Mouse (Mus musculus) bone marrow macrophage, adult 2 months (primary cell): ENCODE results near the gene Arhgap35.

Experiments
- CTCF ChIP-seq: IDR thresholded peaks from 2 replicates; pipeline ENCODE4 v1.5.1; 2012; ENCODE audit warnings: low read depth, mild to moderate bottlenecking, low read length, moderate library complexity
- POLR2A ChIP-seq: IDR thresholded peaks from 2 replicates; pipeline ENCODE4 v1.6.1; 2012; ENCODE audit warnings: mild to moderate bottlenecking, low read depth, low read length, borderline replicate concordance

DNA sequence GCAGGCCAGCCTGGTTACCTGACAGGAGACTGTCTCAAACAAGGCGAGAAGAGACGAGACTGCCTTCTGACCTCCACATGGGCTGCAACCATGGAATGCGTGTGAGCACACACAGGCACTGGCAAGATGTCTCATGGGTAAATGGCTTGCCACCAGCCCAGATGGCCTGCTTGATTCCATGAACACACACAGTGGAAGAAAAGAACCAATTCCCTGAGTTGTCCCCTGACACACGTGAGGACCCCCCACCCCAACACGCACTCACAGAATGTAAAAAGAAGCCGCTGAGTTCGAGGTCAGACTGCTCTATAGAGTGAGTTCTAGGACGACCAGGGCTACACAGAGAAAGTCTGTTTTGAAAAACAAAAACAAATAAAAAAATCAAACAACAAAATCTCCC, 137.2 kb downstream of the Arhgap35 start, which contains the start of gene Npas1:
- TF ChIP-seq POLR2A: no peak
- TF ChIP-seq CTCF: no peak
